Mouse (Mus musculus): ENCODE data around the gene Bcl2l15.
"Not testable (repeated sequence)": the region's sequence is repeated elsewhere in the genome, so short reads cannot be mapped to it uniquely, and the experiment has no call there.

Gene Bcl2l15

GRCm38 (mm10) chr3:103832426-103832825 lies at the start of gene Bcl2l15:
TSS of gene Bcl2l15 (plus strand) at chr3:103832601.
- DNase-seq, result no peak

- no peak for DNase-seq
Measured at GRCm38 (mm10) chr3:103782844-103783609, 49.4 kb upstream of the Bcl2l15 start.

GRCm38 (mm10) chr3:103787225-103787624 lies 45.2 kb upstream of the Bcl2l15 start:
- DNase-seq, result no peak

- no peak for DNase-seq
Measured at GRCm38 (mm10) chr3:103789096-103789495, 43.3 kb upstream of the Bcl2l15 start.

- DNase-seq, result no peak
Measured at GRCm38 (mm10) chr3:103789891-103790345, 42.5 kb upstream of the Bcl2l15 start.

GRCm38 (mm10) chr3:103790346-103791145 lies 41.9 kb upstream of the Bcl2l15 start:
- peak; percentile 43 for DNase-seq

- DNase-seq, result peak; percentile 89
Measured at GRCm38 (mm10) chr3:103791230-103792110, 40.9 kb upstream of the Bcl2l15 start, which contains the start of gene Hipk1. TSS of gene Hipk1 (minus strand) at chr3:103791563.

GRCm38 (mm10) chr3:103792111-103792406 lies 40.3 kb upstream of the Bcl2l15 start:
- DNase-seq, result not testable (repeated sequence)

- DNase-seq, result no peak
Measured at GRCm38 (mm10) chr3:103792566-103792965, 39.8 kb upstream of the Bcl2l15 start.

- DNase-seq, result no peak
Measured at GRCm38 (mm10) chr3:103796389-103796788, 36.0 kb upstream of the Bcl2l15 start.

- DNase-seq, result no peak
Measured at GRCm38 (mm10) chr3:103799507-103799906, 32.9 kb upstream of the Bcl2l15 start.

- DNase-seq, result no peak
Measured at GRCm38 (mm10) chr3:103801631-103802531, 30.5 kb upstream of the Bcl2l15 start.

- DNase-seq, result no peak
Measured at GRCm38 (mm10) chr3:103802861-103803260, 29.5 kb upstream of the Bcl2l15 start.

GRCm38 (mm10) chr3:103805671-103806070 lies 26.7 kb upstream of the Bcl2l15 start:
- no peak for DNase-seq

GRCm38 (mm10) chr3:103808891-103809798 lies 23.3 kb upstream of the Bcl2l15 start, which contains the start of the genes Dclre1b, Ap4b1 and Gm43064:
TSS of gene Dclre1b (minus strand) at chr3:103809444.
TSS of gene Ap4b1 (plus strand) at chr3:103809520.
TSS of gene Gm43064 (plus strand) at chr3:103809573.
- peak; percentile 91 for DNase-seq

- no peak for DNase-seq
Measured at GRCm38 (mm10) chr3:103809799-103810150, 22.6 kb upstream of the Bcl2l15 start.

- DNase-seq, result no peak
Measured at GRCm38 (mm10) chr3:103810967-103811366, 21.4 kb upstream of the Bcl2l15 start.

- DNase-seq, result no peak
Measured at GRCm38 (mm10) chr3:103827548-103827947, 4.9 kb upstream of the Bcl2l15 start.

GRCm38 (mm10) chr3:103829036-103829435 lies 3.4 kb upstream of the Bcl2l15 start:
- no peak for DNase-seq

GRCm38 (mm10) chr3:103830681-103831080 lies 1.7 kb upstream of the Bcl2l15 start:
- DNase-seq, result not testable (repeated sequence)

- no peak for DNase-seq
Measured at GRCm38 (mm10) chr3:103831146-103831545, 1.3 kb upstream of the Bcl2l15 start.
